Mouse (Mus musculus) liver, adult 2 months (tissue): Measurements from ENCODE around the gene Herc2. TPM values are rescaled to one million over a fixed set of nuclear protein-coding genes. Genes with fewer than 3 reads are reported as not detected.

Experiments
- DNase-seq: peaks from one replicate; pipeline ENCODE4 v3.0.0-alpha.2; 2011; ENCODE audit warnings: low read depth, low spot score; ENCODE audit errors: extremely low read depth
- H3K27ac ChIP-seq: fragments of 200-500 bp; replicated peaks from 2 replicates; pipeline ENCODE4 v1.5.1; 2012; ENCODE audit warnings: low read depth, mild to moderate bottlenecking, control low read depth, inconsistent platforms, low read length; ENCODE audit not compliant: insufficient read depth
- H3K27me3 ChIP-seq: fragments of 200-500 bp; 2 replicates; pipeline ENCODE4 v1.6.1; 2012; ENCODE audit warnings: mild to moderate bottlenecking, moderate library complexity, low read length, inconsistent platforms; ENCODE audit not compliant: control insufficient read depth, insufficient read depth
- H3K36me3 ChIP-seq: fragments of 200-500 bp; 2 replicates; pipeline ENCODE4 v1.6.1; 2012; ENCODE audit warnings: low read length, inconsistent platforms; ENCODE audit not compliant: control insufficient read depth, insufficient read depth
- H3K4me1 ChIP-seq: fragments of 200-500 bp; 2 replicates; pipeline ENCODE4 v1.6.1; 2011; ENCODE audit warnings: low read length; ENCODE audit not compliant: control insufficient read depth, insufficient read depth
- H3K4me3 ChIP-seq: fragments of 200-500 bp; 2 replicates; pipeline ENCODE4 v1.5.1; 2011; ENCODE audit warnings: low read depth, mild to moderate bottlenecking, control low read depth, low read length, moderate library complexity; ENCODE audit not compliant: insufficient read depth
- H3K79me2 ChIP-seq: fragments of 200-500 bp; 2 replicates; pipeline ENCODE4 v1.6.1; 2012; ENCODE audit warnings: inconsistent platforms, mild to moderate bottlenecking, low read length, moderate library complexity; ENCODE audit not compliant: control insufficient read depth, insufficient read depth
- H3K9ac ChIP-seq: fragments of 200-500 bp; 2 replicates; pipeline ENCODE4 v1.6.1; 2012; ENCODE audit warnings: low read depth, mild to moderate bottlenecking, control low read depth, inconsistent platforms, low read length
- CTCF ChIP-seq: fragments of 200-500 bp; IDR thresholded peaks from 2 replicates; pipeline ENCODE4 v1.5.1; 2011; ENCODE audit warnings: low read depth, low read length, control low read depth
- POLR2A ChIP-seq: fragments of 200-500 bp; IDR thresholded peaks from 2 replicates; pipeline ENCODE4 v1.6.1; 2011; ENCODE audit warnings: low read length, control low read depth; ENCODE audit not compliant: insufficient read depth; ENCODE audit errors: extremely low read depth
- WGBS: fragments of 180-500 bp; shearing (Covaris S2); methylation state at CpG from one replicate; pipeline ENCODE4 v1.1.7; 2018; 5-methylcytosine and 5-hydroxymethylcytosine counted together
- polyA plus RNA-seq: library from polyadenylated mRNA; depleted of rRNA; stranded (reverse); fragments of >200 nt; gene quantifications from 2 replicates; pipeline ENCODE4 v1.2.3, GENCODE M21; 2012; rRNA removed
- total RNA-seq: library from RNA; depleted of rRNA; stranded (reverse); fragments of >200 nt; gene quantifications from 2 replicates; pipeline ENCODE4 v1.2.3, GENCODE M21; 2014; rRNA removed

The Herc2 gene
- total and polyA plus RNA-seq, 2 experiments, result 9.8 to 15.9 TPM

DNA sequence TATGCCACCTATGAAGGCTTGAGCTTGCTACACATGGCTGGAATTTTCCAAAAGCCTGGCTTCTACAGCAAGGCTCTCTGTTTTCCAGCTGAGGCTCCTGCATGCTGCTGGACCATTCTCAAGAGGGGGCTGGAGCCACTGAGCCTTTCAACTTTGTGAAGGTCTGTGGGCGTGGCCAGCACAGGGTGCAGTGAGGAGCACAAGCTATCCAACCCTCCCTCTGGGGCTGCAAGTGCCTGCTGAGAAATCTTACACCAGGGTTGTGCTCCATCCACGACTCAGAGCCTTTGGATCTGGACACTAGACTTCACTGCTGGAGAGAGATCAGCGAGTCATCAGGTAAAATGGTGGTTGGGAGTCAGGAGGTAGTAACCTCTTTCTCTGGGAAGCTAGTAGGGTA lies 189.5 kb downstream of the Herc2 start, which contains the start of gene Oca2:
Gene Oca2, plus strand, starts transcription at position 218 of the 400 bp plus-strand sequence.
- no peak within 1 kb of the TSS for H3K4me3 ChIP-seq
- no peaks in the 10 kb centered on the region for H3K27me3 ChIP-seq
- no peak for DNase-seq
- TF ChIP-seq CTCF (no peak), POLR2A (no peak)
- H3K9ac ChIP-seq, result no peak within 1 kb of the TSS
- no peaks in the 10 kb centered on the region for H3K36me3 ChIP-seq
- no peaks in the 10 kb centered on the region for H3K79me2 ChIP-seq
- 55% methylated on average over 3 of the region's 3 CpGs for WGBS
- no peak within 1 kb of the TSS for H3K27ac ChIP-seq
- H3K4me1 ChIP-seq, result no peaks in the 10 kb centered on the region

DNA sequence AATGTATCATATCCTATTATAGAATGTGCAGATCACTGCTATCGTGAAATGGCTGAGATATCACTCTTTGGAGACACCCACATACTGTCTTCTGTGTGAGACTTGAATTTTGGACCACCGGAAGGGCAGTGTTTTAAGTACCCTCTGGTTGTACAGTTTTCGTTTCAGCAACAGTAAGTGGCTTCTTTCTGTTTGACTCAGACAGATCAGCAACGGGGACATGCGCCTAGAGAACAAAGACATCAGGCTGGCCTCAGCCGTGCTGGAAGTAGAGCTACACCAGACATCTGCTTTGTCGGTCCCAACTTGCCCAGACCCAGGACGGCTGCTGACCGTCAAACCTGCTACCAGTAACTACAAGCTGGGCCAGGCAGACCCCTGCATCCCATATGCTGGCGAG lies 204.6 kb downstream of the Herc2 start:
- H3K27me3 ChIP-seq, result no peaks in the 10 kb centered on the region
- TF ChIP-seq POLR2A (no peak), CTCF (no peak)
- H3K27ac ChIP-seq, result no peak overlapping the region
- no peak for DNase-seq
- H3K4me1 ChIP-seq, result no peaks in the 10 kb centered on the region
- no peak overlapping the region for H3K4me3 ChIP-seq
- H3K79me2 ChIP-seq, result no peaks in the 10 kb centered on the region
- 85% methylated on average over 10 of the region's 10 CpGs for WGBS
- H3K9ac ChIP-seq, result no peak overlapping the region
- H3K36me3 ChIP-seq, result no peaks in the 10 kb centered on the region

DNA sequence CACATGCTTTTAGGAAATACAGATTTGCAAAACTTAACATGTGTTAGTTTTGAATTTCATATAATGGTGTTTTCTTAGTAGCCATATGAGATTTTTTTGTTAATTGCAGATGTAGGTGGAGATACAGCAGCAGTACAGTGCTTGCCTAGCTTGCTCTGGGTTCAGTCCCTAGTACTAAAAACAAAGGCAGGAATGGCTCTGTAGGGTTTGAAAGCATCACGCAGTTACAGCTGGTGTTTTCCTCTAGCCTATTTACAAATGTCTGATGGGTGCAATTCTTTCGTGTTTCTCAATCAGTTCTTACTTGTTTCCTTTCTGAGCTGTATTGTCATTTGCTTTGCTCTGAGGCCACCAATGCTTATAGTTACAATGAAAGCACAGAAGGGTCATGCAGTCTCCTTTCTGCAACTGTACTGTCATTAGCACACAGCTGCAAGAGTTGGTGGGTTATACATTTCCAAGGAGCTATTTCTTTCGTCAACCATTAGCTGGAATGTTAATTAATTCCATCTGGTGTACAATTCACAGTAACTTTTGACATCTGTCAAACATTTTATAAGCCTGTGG lies 208.0 kb downstream of the Herc2 start:
- TF ChIP-seq CTCF, result no peak
- TF ChIP-seq POLR2A, result no peak
- H3K4me3 ChIP-seq, result no peak overlapping the region
- no peak for DNase-seq
- no peaks in the 10 kb centered on the region for H3K79me2 ChIP-seq
- no peak overlapping the region for H3K27ac ChIP-seq
- H3K36me3 ChIP-seq, result no peaks in the 10 kb centered on the region
- no peak overlapping the region for H3K9ac ChIP-seq
- no peaks in the 10 kb centered on the region for H3K4me1 ChIP-seq
- WGBS, result 82% methylated on average over 3 of the region's 3 CpGs
- H3K27me3 ChIP-seq, result no peaks in the 10 kb centered on the region

DNA sequence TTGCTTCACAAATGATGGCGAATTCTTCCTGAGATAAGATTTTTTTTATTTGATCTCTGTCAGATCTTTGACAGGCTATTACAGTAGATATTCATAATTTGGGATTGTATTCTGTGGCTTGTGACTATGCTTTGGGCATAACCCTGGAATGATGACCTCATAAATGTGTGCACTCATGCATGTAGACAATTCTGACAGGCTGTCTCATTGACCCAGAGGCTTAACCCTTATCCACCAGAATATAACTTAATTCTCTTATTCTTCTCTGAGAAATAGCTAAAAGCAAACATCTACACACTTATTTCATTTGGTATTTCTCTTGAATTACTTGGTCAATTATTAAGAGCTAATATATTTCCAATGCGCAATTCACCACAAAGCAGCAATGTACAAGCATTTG lies 227.5 kb downstream of the Herc2 start:
- no peaks in the 10 kb centered on the region for H3K79me2 ChIP-seq
- H3K4me3 ChIP-seq, result no peak overlapping the region
- DNase-seq, result no peak
- no peaks in the 10 kb centered on the region for H3K4me1 ChIP-seq
- 79% methylated on average over 2 of the region's 2 CpGs for WGBS
- H3K9ac ChIP-seq, result no peak overlapping the region
- no peak overlapping the region for H3K27ac ChIP-seq
- TF ChIP-seq POLR2A (no peak), CTCF (no peak)
- no peaks in the 10 kb centered on the region for H3K27me3 ChIP-seq
- H3K36me3 ChIP-seq, result no peaks in the 10 kb centered on the region

Other genes starting within 250 kb of the Herc2 start
- gene Cyfip1, start 208.5 kb upstream of the Herc2 start, total RNA-seq, result 44.8 and 45.0 TPM in 2 replicates
- 14.0 and 17.3 TPM in 2 replicates for gene Cyfip1, start 208.5 kb upstream of the Herc2 start, polyA plus RNA-seq
- 17.8 and 19.5 TPM in 2 replicates for gene Nipa2, start 87.7 kb upstream of the Herc2 start, total RNA-seq
- gene Nipa2, start 87.7 kb upstream of the Herc2 start, polyA plus RNA-seq, result 7.2 and 9.3 TPM in 2 replicates
- gene Nipa1, start 30.2 kb upstream of the Herc2 start, total RNA-seq, result 1.9 and 2.9 TPM in 2 replicates
- gene Nipa1, start 30.2 kb upstream of the Herc2 start, polyA plus RNA-seq, result 0.98 and 1.1 TPM in 2 replicates
- gene Oca2, start 189.6 kb downstream of the Herc2 start, total RNA-seq, result 0.07 TPM in 1 of 2 replicates, not detected in the other
- not detected in 2 replicates for gene Oca2, start 189.6 kb downstream of the Herc2 start, polyA plus RNA-seq